Mouse (Mus musculus): Measurements from ENCODE around the gene Adat1.

Adat1 gene

GRCm38 (mm10) chr8:111937184-111937583, 54.9 kb downstream of the Adat1 start:
- peak; percentile 19 for DNase-seq

GRCm38 (mm10) chr8:111934201-111934600, 57.9 kb downstream of the Adat1 start:
- DNase-seq = no peak

GRCm38 (mm10) chr8:111933348-111934076, 58.6 kb downstream of the Adat1 start, which contains the start of gene Tmem231:
Gene Tmem231 (minus strand): TSS chr8:111933881.
- DNase-seq = peak; percentile 91

- DNase-seq = peak; percentile 78
These were observed 59.3 kb downstream of the Adat1 start for GRCm38 (mm10) chr8:111932580-111933336.

GRCm38 (mm10) chr8:111931721-111932120, 60.4 kb downstream of the Adat1 start:
- DNase-seq = no peak

GRCm38 (mm10) chr8:111929648-111930344, 62.3 kb downstream of the Adat1 start:
- DNase-seq = no peak

- DNase-seq = no peak
These were observed 67.1 kb downstream of the Adat1 start for GRCm38 (mm10) chr8:111924976-111925375.

GRCm38 (mm10) chr8:111923383-111923804, 68.7 kb downstream of the Adat1 start:
- peak; percentile 50 for DNase-seq

- DNase-seq = no peak
These were observed 71.1 kb downstream of the Adat1 start for GRCm38 (mm10) chr8:111920971-111921370.

- DNase-seq = no peak
These were observed 72.4 kb downstream of the Adat1 start for GRCm38 (mm10) chr8:111919663-111920062.

All from kidney, adult 9 months (tissue).